Comparison of ENCODE assay signal across 20 mouse cellular contexts in genomic region chr11:67638401-67638800, GRCm38 (mm10). TPM values are rescaled to one million over a fixed set of nuclear protein-coding genes. Genes with fewer than 3 reads are reported as not detected.
"Had no signal": no experiment of that assay in that cellular context is flagged by ENCODE, and none has a peak within 500 bp of the region (broad histone marks: within the 10 kb centered on the region; RNA-seq: fewer than 3 reads in every experiment).

No protein-coding gene starts in this region.

- H3K9ac ChIP-seq: limb, embryonic 13.5 days; liver, embryonic 14.5 days; midbrain, embryonic 13.5 days; neural tube, embryonic 12.5 days had no signal

- H3K4me2 ChIP-seq: limb, embryonic 13.5 days; midbrain, embryonic 13.5 days; neural tube, embryonic 12.5 days had no signal

- H3K9me3 ChIP-seq: limb, embryonic 13.5 days; midbrain, embryonic 13.5 days; neural tube, embryonic 12.5 days had no signal

- DNase-seq: kidney, postnatal 14 days; left cerebral cortex, postnatal 4 days; lung, adult 18-20 months; lung, postnatal 36 days; retina, postnatal 1 day; right cerebral cortex, postnatal 4 days; spleen, adult 18-20 months; thymus, adult 18-20 months; thymus, postnatal 14 days had no signal

- H3K36me3 ChIP-seq: limb, embryonic 13.5 days; midbrain, embryonic 13.5 days; neural tube, embryonic 12.5 days had no signal

- H3K27ac ChIP-seq: limb, embryonic 13.5 days; liver, embryonic 14.5 days; midbrain, embryonic 13.5 days; neural tube, embryonic 12.5 days had no signal

- H3K4me3 ChIP-seq: limb, embryonic 13.5 days; midbrain, embryonic 13.5 days; neural tube, embryonic 12.5 days had no signal

- H3K27me3 ChIP-seq: limb, embryonic 13.5 days; midbrain, embryonic 13.5 days; neural tube, embryonic 12.5 days had no signal

- ATAC-seq: lung, postnatal 0 days; midbrain, embryonic 13.5 days had no signal

- H3K4me1 ChIP-seq: midbrain, embryonic 13.5 days; neural tube, embryonic 12.5 days had no signal

RNA-seq across cellular contexts. Expression of gene Rcvrn, which starts 56.7 kb away (rescaled TPM):
- total RNA-seq: liver, adult 2 months; megakaryocyte progenitor cell, adult 5-6 weeks; monocyte, adult 5-6 weeks; neutrophil, adult 5-6 weeks had no signal
- polyA plus RNA-seq: large intestine, adult 2 months; limb, embryonic 13.5 days; liver, adult 2 months; liver, embryonic 14.5 days; lung, postnatal 0 days; midbrain, embryonic 13.5 days; neural tube, embryonic 12.5 days; stomach, embryonic 14.5 days had no signal
